Mouse (Mus musculus) urinary bladder, postnatal 36 days (tissue): ENCODE measurements around the gene Tuba1c.

Experiments used
- DNase-seq, 2 experiments: peaks; one replicate each; pipeline ENCODE4 v3.0.0; 2022; ENCODE audit warnings: low spot score in 2 of 2, mixed read lengths in 1 of 2

Tuba1c gene

DNA sequence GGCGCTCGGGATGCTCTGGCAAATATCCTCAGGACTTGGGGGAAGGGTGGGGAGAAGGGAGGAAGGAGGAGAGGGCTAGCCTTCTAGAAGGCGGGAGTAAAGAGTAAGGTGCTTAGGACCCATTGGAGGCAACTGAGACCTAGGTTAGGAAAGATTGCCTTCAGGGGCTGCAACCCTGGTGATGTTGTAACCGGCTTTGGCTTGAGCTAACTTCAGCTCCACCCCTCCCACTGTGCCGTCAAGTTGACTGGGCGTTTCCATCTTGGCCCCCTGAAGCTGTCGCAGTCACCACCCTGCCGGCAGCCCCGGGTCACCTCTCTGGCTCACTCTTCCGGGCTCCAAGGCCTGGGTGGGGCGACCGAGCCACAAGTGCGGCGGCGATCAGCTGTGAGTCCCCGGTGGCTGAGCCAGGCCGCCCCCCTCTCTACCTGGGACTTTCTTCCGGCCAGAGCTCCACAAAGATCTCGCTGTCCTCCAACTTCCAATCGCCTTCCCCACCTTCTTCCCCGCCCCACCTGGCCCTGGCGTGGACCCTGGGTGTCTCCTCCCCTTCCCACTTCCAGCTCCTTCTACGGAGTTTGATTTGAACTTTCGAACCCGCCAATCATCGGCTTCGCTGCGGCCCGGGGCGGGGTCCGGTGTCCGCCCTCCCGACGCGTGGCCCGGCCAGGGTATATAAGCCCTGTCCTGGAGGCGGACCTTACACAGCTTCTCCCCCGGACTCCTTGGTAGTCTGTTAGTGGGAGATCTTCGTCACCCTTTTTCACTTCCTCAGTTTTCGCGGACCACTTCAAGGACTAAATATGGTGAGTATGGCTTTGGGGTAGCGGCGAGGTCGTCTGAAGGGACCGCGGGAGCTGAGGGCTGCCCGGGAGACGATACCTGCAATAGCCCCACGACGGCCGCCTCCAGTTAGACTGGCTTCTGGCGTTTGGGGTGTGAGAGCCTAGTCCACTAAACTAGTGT, at the start of gene Tuba1c:
Gene Tuba1c (plus strand): TSS at position 273 of the 966 bp plus-strand sequence.
- DNase-seq = peak; percentile 93 to 96

DNA sequence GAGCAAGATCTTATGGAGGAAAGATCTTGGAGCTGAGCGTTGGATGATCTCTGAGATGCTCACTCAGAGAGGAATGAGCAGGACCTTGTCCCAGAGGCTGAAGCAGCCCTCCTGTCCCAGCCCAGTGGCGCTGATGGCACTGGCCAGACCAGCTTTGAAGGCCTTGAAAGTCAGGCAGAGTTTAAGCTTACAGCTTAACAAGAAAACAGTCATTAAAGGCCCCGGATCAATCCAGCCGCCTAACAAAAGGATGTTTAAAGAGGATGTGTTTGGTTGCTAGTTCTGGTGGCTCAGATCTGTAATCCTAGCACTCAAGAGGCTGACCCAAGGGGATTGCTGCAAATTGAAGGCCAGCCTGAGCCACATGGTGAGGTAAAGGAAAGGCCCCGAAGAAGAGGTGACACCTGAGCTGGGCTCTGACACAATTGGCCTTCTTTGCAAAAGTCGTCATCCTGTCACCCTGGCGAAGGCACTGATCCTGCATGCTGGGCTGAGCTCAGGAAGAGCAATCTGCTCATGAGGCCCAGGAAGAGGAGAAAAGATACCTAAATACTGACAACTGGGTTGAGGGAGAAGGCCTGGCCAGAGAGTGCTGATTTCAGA, 49.6 kb upstream of the Tuba1c start:
- DNase-seq = no peak

- no peak for DNase-seq
Measured at GRCm38 (mm10) chr15:98982100-98982499, 47.6 kb upstream of the Tuba1c start.

- no peak for DNase-seq
Measured at GRCm38 (mm10) chr15:98983431-98984081, 46.1 kb upstream of the Tuba1c start.

- no peak for DNase-seq
Measured at GRCm38 (mm10) chr15:98984681-98985080, 45.0 kb upstream of the Tuba1c start.

DNA sequence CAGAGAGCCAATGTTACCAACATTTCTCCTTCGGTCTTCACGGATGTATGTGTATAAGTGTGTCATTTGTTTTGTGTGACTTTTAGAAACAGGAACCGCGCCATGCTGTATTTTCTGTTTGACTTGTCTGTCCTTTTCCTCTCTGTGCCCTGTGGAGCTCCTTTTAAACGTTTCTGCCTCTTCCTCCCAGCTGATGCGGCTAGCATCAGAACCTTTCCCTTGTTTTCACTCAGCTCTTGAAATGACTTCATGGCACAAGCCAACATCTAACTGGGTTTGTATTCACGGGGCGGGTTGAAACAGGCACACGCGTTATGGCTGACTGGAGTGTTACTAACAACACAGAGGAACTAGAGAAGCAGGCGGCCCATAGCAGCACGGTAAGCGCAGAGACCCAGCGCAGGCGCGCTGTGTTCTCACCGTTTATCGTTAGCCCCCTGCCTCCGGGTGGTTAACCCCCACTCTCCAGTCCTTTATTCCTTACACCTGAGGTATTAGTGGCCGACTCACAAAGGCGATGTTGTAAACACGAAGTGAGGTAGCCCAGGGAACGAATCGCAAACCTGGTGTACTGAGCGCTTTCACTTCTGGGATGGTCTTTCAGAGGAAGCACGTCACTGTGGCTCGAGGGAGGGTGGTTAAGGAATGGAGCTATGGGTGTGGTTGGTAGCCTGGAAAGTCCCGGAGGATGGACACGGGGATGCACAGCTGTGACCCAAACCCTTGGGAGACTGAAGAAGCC, 44.3 kb upstream of the Tuba1c start:
- DNase-seq = peak; percentile 78 to 81

DNA sequence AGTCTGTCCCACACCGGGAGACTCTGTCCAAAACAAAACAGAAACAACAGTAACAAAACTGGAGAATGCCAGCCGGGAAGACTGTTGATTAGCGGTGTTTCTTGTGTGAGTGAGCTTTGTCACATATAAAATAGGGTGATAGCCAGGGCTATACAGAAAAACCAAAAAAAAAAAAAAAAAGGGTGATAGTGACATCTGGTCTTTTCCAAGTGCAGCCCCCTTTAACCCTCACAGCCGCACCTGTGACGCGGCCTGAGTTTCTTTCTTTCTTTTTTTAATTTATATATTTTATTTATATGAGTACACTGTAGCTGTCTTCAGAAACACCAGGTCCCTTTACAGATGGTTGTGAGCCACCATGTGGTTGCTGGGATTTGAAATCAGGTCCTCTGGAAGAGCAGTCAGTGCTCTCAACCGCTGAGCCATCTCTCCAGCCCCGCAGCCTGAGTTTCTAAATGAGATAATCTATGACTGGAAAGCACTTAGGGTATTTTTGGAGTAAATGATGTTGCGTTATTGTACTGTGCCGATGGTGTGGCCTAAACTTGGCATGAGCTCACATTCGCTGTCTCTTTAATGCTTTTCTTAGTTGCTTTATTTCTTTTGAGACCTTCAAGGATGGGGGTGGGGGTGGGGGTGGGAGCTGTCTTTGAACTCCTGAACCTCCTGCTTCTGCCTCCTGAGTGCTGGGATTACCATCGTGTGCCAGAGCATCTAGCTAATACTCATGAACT, 43.5 kb upstream of the Tuba1c start:
- DNase-seq = no peak

GRCm38 (mm10) chr15:98987077-98987630, 42.5 kb upstream of the Tuba1c start:
- DNase-seq = no peak

DNA sequence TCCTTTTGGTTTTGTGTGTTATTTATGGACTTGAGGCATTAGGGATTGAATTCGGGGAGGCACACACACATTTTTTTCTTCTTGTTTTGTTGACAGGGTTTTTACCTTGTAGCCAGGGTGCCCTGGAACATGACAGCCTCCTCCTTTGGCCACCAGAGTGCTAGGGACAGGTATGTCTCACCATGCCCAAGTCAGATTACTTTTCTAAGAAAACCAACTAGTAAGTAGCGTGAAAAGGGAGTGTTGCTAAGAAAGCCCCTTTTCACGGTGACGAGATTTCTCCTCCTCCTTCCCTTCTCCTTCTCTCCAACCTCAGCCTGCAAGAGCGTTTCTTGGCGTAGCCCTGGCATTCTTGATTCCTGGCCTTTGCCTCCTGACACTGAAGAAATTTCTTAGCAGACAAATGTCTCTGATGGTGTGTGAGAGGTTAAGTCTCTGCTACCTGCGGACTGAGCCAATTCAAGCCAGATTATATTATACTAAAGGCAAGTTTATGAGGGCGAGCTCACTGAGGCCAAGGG, 42.0 kb upstream of the Tuba1c start:
- DNase-seq = no peak

DNA sequence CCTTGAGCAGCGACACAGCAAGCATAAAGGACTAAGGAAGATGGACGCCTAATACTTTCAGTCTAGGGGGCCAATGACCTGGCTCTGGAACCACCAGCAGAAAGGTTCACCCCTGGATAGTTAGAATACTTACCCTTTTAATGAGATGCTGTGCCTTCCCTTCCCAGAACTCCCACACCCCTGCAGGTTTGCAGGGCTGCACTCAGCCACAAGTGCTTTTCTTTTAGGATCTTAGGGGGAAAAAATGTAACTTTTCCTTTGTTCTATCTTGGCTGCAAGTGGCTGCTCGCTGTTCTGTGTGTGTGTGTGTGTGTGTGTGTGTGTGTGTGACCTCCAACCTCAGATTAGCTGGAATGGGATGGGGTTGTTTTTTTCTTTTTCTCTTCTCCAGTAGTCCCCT, 40.9 kb upstream of the Tuba1c start:
- DNase-seq = no peak

GRCm38 (mm10) chr15:98989701-98990430, 39.8 kb upstream of the Tuba1c start:
- no peak for DNase-seq

DNA sequence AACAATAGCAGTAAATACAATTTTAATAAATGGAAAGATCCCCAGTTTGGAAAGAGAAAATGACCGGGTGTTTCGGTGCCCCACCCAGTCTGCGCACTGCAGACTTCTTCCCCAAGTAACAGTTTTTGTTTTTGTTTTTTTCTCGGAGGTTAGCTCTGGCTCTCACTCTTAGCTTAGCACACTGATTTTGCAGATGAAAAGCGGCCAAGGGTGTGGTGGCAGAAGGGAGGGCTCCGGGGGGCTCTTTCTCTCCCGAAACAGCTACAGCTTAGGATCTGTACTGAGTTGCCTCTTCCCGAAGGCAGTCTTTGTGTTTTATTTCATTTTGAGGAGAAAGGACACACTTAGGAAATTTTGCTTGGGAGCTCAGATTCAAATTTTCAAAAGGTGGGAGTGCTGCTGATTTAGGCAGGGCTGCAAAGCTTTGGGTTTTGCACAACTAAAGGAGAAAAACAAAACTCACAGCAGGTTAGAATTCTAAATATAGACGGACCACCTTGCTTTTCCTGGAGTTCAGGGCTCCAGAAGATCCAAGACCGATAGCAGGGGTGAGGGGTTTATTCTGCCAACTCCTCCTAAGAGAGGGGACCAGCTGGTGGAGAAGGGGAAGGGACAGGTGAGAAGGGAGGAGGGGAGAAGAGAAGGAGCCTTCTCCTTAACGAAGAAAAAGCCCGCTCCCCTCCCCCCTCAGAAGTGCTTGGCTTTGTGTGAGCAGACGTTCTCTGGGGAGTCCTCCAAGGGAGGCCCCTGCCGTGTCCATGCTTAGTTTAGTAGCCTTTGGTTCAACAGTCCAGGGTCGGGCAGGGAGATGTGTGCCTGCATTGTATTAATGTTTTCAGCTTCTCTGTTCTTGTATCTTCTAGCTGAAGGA, 38.8 kb upstream of the Tuba1c start:
- DNase-seq = no peak

DNA sequence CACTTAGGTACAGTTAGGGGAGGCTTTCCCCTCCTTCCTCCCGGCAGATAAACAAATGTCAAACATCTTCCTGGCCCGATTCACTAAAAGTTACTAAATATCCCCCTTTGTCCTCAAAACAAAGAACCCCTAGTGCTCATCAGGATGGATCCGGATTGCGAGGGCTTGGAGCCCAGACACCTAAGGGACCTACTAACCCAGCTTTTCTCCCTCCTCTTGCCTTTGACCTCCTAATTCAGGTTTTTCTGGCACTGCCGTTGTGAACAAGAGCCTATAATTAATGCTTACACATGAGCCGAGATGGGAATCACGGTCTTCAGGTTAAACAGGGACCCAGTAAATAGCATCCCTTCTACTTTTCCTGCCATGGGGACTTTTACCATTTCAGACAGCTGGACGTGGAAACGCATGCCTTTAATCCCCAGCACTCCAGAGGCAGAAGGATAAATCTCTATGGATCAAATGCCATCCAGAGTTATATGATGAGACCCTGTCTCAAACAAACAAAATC, 38.1 kb upstream of the Tuba1c start:
- DNase-seq = no peak

DNA sequence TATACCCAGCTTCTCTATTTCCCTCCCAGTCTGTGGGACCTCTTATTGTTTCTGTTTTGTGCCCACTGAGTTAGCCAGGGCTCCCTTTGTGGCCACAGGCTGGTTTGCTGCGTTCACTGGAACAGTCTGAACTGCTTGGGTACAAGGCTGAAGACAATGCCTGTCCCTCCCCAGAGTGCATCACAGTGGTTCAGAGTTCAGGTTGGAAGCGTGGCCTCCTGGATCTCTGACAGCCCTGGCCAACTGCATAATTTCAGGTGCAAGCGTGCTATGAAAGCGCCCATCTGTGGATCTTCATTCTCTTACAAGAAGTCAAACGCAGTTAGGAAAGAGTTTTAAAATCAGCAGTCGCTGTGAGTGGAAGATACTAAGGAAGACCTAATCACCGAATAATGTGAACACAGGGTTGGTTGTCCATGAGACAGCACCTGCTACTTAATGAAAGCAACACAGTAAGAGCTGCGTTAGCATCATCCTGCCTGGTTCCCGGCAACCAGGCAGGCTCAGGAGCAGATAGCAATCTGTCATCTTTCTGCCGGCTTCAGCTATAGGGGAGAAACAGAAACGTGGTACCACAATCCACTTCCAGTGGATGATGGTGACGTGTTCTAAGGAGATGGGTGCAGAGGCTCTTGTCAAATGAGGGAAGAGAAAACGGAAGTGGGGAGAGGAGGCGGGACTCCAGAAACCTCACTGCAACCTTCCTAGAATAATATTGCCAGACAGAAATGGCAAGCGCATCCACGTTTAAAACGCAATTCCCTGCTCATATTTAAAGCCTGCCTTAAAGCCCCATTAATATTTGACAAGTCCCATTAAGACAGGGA, 37.4 kb upstream of the Tuba1c start:
- peak in 1 of 2 experiments; percentile 44 for DNase-seq

GRCm38 (mm10) chr15:98993093-98993793, 36.4 kb upstream of the Tuba1c start:
- peak; percentile 92 to 96 for DNase-seq

DNA sequence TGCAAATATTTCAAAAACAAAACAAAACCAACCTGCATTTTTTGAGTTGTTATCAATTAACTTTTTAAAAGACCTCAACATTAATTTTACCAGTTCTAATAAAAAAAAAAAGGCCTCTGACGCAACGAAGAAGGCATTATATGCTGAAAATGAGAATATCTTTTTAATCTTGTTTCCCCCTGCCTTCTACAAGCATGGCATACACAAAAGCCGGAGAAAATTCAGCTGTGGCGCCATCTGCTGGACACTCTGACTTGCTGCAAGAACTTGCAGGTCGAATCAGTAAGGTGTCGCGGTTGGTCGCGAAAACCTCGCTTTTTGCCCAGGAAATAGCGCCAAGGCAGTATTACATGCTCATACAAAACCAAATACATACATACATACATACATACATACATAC, 35.8 kb upstream of the Tuba1c start:
- peak; percentile 75 to 89 for DNase-seq

GRCm38 (mm10) chr15:98994957-98995520, 34.7 kb upstream of the Tuba1c start:
- no peak for DNase-seq
